Mouse (Mus musculus): ENCODE results near the gene Akap2. TPM values are rescaled to one million over a fixed set of nuclear protein-coding genes. Genes with fewer than 3 reads are reported as not detected.

Akap2 gene
- total and polyA plus RNA-seq, 2 experiments = 4.2 to 6.5 TPM

DNA sequence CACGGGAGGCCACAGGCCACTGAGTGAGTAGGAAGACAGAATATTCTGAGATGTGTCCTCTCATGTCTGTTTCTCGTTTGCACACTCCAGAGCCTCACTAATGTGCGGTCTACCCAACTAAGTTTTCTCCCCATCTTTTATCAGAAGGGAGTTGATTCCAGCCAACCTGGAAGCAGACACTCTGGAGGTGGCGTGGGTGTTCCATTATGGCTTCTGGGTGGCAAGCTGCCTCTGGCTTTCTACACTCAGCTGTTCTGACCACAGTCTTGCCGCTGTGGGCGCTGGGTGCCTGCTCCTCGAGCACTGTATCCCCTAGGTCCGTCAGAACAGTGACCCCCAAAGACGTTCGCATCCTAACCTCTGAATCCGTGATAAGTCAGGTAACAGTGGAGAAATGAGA is 34.5 kb upstream of the Akap2 start:
- TF ChIP-seq CTCF (IDR thresholded peaks at IDR 0.05; ENCODE audit: low read depth, low read length) (no peak), POLR2A (IDR thresholded peaks at IDR 0.05; ENCODE audit: extremely low read depth, insufficient read depth, low read length) (no peak)

DNA sequence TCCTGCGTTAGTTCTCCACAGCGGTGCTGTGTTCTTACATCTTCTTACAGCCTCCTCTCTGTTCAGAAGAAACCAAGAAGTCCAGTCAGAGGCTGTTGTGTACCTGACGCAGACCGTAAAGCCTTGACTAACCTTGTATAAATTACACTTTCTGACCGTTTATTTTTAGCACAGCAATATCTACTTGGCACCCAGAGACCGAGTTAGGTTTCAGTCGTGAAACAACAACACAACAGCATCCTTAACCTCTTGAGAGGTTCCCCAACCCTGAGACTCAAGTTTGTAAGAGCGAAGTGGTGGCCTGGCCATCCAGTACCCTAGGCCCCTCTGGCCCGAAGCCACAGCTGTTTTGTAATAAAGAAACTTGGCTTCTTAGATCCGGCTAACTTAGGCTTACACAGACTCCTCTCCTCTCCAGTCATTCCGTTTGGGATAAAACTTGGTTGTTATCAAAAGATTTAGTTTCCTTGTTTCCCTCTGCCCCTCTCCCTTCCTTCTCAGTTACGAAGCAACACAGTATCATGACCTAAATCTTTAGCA is 32.7 kb upstream of the Akap2 start:
- no peaks in the 10 kb centered on the region for H3K79me2 ChIP-seq (ENCODE audit: control insufficient read depth, insufficient read depth, low read length)
- no peak overlapping the region for H3K4me3 ChIP-seq (ENCODE audit: insufficient read depth, low read depth, low read length)
- DNase-seq (ENCODE audit: extremely low read depth, low read depth, low spot score) = no peak
- H3K4me1 ChIP-seq (ENCODE audit: control insufficient read depth, insufficient read depth, low read length) = no peaks in the 10 kb centered on the region
- no peak overlapping the region for H3K9ac ChIP-seq (ENCODE audit: low read depth, low read length)
- H3K27ac ChIP-seq (replicated peaks; ENCODE audit: insufficient read depth, low read depth, low read length) = no peak overlapping the region
- 77% methylated on average over 12 of the region's 12 CpGs for WGBS
- no peaks in the 10 kb centered on the region for H3K27me3 ChIP-seq (ENCODE audit: control insufficient read depth, insufficient read depth, low read length)
- H3K36me3 ChIP-seq (ENCODE audit: control insufficient read depth, insufficient read depth, low read length) = no peaks in the 10 kb centered on the region
- TF ChIP-seq POLR2A (IDR thresholded peaks at IDR 0.05; ENCODE audit: extremely low read depth, insufficient read depth, low read length) = no peak
- no peak for TF ChIP-seq CTCF (IDR thresholded peaks at IDR 0.05; ENCODE audit: low read depth, low read length)

More for the DNA sequence above, 34.5 kb upstream of the Akap2 start:
- Histone ChIP-seq H3K27me3 (ENCODE audit: control insufficient read depth, insufficient read depth, low read length) (no peaks in the 10 kb centered on the region), H3K9ac (ENCODE audit: low read depth, low read length) (no peak overlapping the region), H3K4me3 (ENCODE audit: insufficient read depth, low read depth, low read length) (no peak overlapping the region), H3K4me1 (ENCODE audit: control insufficient read depth, insufficient read depth, low read length) (no peaks in the 10 kb centered on the region), H3K27ac (replicated peaks; ENCODE audit: insufficient read depth, low read depth, low read length) (no peak overlapping the region), H3K79me2 (ENCODE audit: control insufficient read depth, insufficient read depth, low read length) (no peaks in the 10 kb centered on the region), H3K36me3 (ENCODE audit: control insufficient read depth, insufficient read depth, low read length) (no peaks in the 10 kb centered on the region)
- 87% methylated on average over 11 of the region's 11 CpGs for WGBS
- no peak for DNase-seq (ENCODE audit: extremely low read depth, low read depth, low spot score)

DNA sequence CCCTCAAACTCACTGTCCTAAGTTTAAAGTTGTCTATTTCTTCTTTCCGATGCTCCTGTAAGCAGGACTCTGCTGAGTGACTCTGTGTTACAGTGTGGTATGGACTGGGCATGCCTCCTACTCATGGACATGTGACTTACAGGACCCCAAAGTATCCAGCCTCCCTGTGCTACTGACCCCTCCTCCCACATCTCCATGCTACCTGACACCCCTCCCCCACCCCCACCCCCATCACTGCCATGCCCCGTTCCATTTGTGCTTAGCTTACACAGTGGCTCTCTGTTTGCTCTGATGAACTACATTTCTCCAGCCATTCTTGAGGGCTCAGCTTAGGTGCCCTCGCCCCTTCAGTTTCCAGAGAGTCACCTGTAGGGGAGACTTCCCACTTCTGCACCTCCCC is 30.7 kb upstream of the Akap2 start:
- Histone ChIP-seq H3K9ac (ENCODE audit: low read depth, low read length) (no peak overlapping the region), H3K4me3 (ENCODE audit: insufficient read depth, low read depth, low read length) (no peak overlapping the region), H3K27ac (replicated peaks; ENCODE audit: insufficient read depth, low read depth, low read length) (no peak overlapping the region), H3K36me3 (ENCODE audit: control insufficient read depth, insufficient read depth, low read length) (no peaks in the 10 kb centered on the region), H3K79me2 (ENCODE audit: control insufficient read depth, insufficient read depth, low read length) (no peaks in the 10 kb centered on the region), H3K4me1 (ENCODE audit: control insufficient read depth, insufficient read depth, low read length) (no peaks in the 10 kb centered on the region), H3K27me3 (ENCODE audit: control insufficient read depth, insufficient read depth, low read length) (no peaks in the 10 kb centered on the region)
- TF ChIP-seq CTCF (IDR thresholded peaks at IDR 0.05; ENCODE audit: low read depth, low read length) = no peak
- no peak for TF ChIP-seq POLR2A (IDR thresholded peaks at IDR 0.05; ENCODE audit: extremely low read depth, insufficient read depth, low read length)
- no peak for DNase-seq (ENCODE audit: extremely low read depth, low read depth, low spot score)
- WGBS = 64% methylated on average over 3 of the region's 3 CpGs

DNA sequence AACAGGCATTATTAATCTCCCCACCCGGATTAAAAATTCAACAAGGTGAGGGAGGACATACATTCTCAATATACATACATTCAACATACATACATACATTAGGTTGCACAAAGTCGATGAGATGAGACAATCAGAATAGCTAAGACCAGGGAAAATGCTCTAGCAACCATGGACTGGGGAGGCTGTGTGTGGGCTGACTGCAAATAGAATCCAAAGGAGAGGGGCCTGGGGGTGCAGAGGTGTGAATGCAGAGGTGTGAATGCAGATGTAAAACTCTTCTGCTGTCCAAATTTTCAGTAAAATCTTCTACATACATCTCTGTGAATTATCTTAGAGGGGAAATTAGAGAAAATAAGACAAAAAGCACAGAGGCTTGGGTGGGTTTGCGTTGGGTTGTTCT is 29.9 kb upstream of the Akap2 start:
- Histone ChIP-seq H3K4me1 (ENCODE audit: control insufficient read depth, insufficient read depth, low read length) (no peaks in the 10 kb centered on the region), H3K36me3 (ENCODE audit: control insufficient read depth, insufficient read depth, low read length) (no peaks in the 10 kb centered on the region), H3K9ac (ENCODE audit: low read depth, low read length) (no peak overlapping the region), H3K79me2 (ENCODE audit: control insufficient read depth, insufficient read depth, low read length) (no peaks in the 10 kb centered on the region), H3K4me3 (ENCODE audit: insufficient read depth, low read depth, low read length) (no peak overlapping the region), H3K27ac (replicated peaks; ENCODE audit: insufficient read depth, low read depth, low read length) (no peak overlapping the region), H3K27me3 (ENCODE audit: control insufficient read depth, insufficient read depth, low read length) (no peaks in the 10 kb centered on the region)
- DNase-seq (ENCODE audit: extremely low read depth, low read depth, low spot score) = no peak
- WGBS = 82% methylated on average over 3 of the region's 3 CpGs
- TF ChIP-seq CTCF (IDR thresholded peaks at IDR 0.05; ENCODE audit: low read depth, low read length) (no peak), POLR2A (IDR thresholded peaks at IDR 0.05; ENCODE audit: extremely low read depth, insufficient read depth, low read length) (no peak)

DNA sequence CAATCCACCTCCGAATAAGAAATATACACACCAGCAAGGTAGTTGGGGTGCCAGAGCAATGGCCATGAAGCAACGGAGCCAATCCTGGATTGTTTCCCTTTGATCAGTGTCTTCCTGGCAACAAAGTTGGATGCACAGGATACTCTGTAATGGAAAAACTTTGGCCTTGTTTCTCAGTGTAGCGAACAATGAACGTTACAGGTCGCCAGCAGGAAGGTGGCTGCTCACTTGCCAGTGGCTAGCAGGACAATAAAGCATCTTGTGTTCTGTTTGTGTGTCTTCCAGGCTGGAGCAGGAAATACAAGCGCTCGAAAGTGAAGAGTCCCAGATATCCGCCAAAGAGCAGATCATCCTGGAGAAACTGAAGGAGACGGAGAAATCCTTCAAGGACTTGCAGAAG is 29.3 kb upstream of the Akap2 start:
- no peak for DNase-seq (ENCODE audit: extremely low read depth, low read depth, low spot score)
- H3K4me1 ChIP-seq (ENCODE audit: control insufficient read depth, insufficient read depth, low read length) = no peaks in the 10 kb centered on the region
- no peaks in the 10 kb centered on the region for H3K36me3 ChIP-seq (ENCODE audit: control insufficient read depth, insufficient read depth, low read length)
- TF ChIP-seq POLR2A (IDR thresholded peaks at IDR 0.05; ENCODE audit: extremely low read depth, insufficient read depth, low read length) (no peak), CTCF (IDR thresholded peaks at IDR 0.05; ENCODE audit: low read depth, low read length) (no peak)
- H3K9ac ChIP-seq (ENCODE audit: low read depth, low read length) = no peak overlapping the region
- H3K4me3 ChIP-seq (ENCODE audit: insufficient read depth, low read depth, low read length) = no peak overlapping the region
- H3K27me3 ChIP-seq (ENCODE audit: control insufficient read depth, insufficient read depth, low read length) = no peaks in the 10 kb centered on the region
- 76% methylated on average over 9 of the region's 9 CpGs for WGBS
- H3K79me2 ChIP-seq (ENCODE audit: control insufficient read depth, insufficient read depth, low read length) = no peaks in the 10 kb centered on the region
- no peak overlapping the region for H3K27ac ChIP-seq (replicated peaks; ENCODE audit: insufficient read depth, low read depth, low read length)

DNA sequence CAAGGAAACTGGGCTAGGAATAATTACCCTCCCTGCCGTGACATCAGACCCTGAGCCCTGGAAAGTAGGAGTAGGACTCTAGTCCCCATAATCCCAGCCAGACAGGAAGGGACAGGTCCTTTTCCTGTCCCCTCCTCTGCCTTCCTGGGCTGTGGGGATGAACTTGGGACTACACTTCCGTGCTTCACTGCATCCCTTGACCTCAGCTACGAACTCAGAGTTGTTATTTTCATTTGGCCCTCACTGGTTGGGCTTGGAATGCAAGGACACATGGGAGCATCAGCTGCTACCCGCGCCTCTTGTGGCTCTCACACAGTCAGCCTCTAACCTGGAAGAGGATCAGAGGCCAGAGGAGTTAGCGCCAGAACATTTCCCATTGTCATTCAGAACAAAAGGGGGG is 27.5 kb upstream of the Akap2 start:
- no peak overlapping the region for H3K4me3 ChIP-seq (ENCODE audit: insufficient read depth, low read depth, low read length)
- no peaks in the 10 kb centered on the region for H3K27me3 ChIP-seq (ENCODE audit: control insufficient read depth, insufficient read depth, low read length)
- no peak for DNase-seq (ENCODE audit: extremely low read depth, low read depth, low spot score)
- no peaks in the 10 kb centered on the region for H3K36me3 ChIP-seq (ENCODE audit: control insufficient read depth, insufficient read depth, low read length)
- no peaks in the 10 kb centered on the region for H3K79me2 ChIP-seq (ENCODE audit: control insufficient read depth, insufficient read depth, low read length)
- H3K27ac ChIP-seq (replicated peaks; ENCODE audit: insufficient read depth, low read depth, low read length) = no peak overlapping the region
- peaks cover 2% of the 10 kb centered on the region; the same call in 1 of the 2 replicates for H3K4me1 ChIP-seq (ENCODE audit: control insufficient read depth, insufficient read depth, low read length)
- no peak for TF ChIP-seq CTCF (IDR thresholded peaks at IDR 0.05; ENCODE audit: low read depth, low read length)
- no peak for TF ChIP-seq POLR2A (IDR thresholded peaks at IDR 0.05; ENCODE audit: extremely low read depth, insufficient read depth, low read length)
- 66% methylated on average over 6 of the region's 6 CpGs for WGBS
- no peak overlapping the region for H3K9ac ChIP-seq (ENCODE audit: low read depth, low read length)
